Mouse (Mus musculus) large intestine, adult 2 months (tissue): Measurements from ENCODE around the gene Mto1. TPM values are rescaled to one million over a fixed set of nuclear protein-coding genes. Genes with fewer than 3 reads are reported as not detected.
"Not testable (repeated sequence)": the region's sequence is repeated elsewhere in the genome, so short reads cannot be mapped to it uniquely, and the experiment has no call there.

Experiments
- DNase-seq: peaks from one replicate; pipeline ENCODE4 v3.0.0-alpha.2; 2012; ENCODE audit warnings: low read depth, low spot score
- WGBS: fragments of 180-500 bp; shearing (Covaris S2); methylation state at CpG from one replicate; pipeline ENCODE4 v1.1.7; 2018; 5-methylcytosine and 5-hydroxymethylcytosine counted together
- polyA plus RNA-seq: library from polyadenylated mRNA; depleted of rRNA; stranded (reverse); fragments of >200 nt; gene quantifications from 2 replicates; pipeline ENCODE4 v1.2.3, GENCODE M21; 2012

Gene Mto1
- polyA plus RNA-seq, 1 experiment = 9.1 TPM

GRCm38 (mm10) chr9:78503223-78504079 is 55.4 kb downstream of the Mto1 start:
- DNase-seq = no peak
- 58% methylated on average over 6 of the region's 6 CpGs for WGBS

GRCm38 (mm10) chr9:78504133-78504532 is 56.1 kb downstream of the Mto1 start:
- DNase-seq = no peak
- WGBS = 85% methylated on average over 4 of the region's 4 CpGs

GRCm38 (mm10) chr9:78504679-78505078 is 56.7 kb downstream of the Mto1 start:
- WGBS = 71% methylated on average over 3 of the region's 3 CpGs
- DNase-seq = no peak

- 90% methylated on average over 6 of the region's 6 CpGs for WGBS
- DNase-seq = no peak
These were observed 57.2 kb downstream of the Mto1 start for GRCm38 (mm10) chr9:78505223-78505622.

DNA sequence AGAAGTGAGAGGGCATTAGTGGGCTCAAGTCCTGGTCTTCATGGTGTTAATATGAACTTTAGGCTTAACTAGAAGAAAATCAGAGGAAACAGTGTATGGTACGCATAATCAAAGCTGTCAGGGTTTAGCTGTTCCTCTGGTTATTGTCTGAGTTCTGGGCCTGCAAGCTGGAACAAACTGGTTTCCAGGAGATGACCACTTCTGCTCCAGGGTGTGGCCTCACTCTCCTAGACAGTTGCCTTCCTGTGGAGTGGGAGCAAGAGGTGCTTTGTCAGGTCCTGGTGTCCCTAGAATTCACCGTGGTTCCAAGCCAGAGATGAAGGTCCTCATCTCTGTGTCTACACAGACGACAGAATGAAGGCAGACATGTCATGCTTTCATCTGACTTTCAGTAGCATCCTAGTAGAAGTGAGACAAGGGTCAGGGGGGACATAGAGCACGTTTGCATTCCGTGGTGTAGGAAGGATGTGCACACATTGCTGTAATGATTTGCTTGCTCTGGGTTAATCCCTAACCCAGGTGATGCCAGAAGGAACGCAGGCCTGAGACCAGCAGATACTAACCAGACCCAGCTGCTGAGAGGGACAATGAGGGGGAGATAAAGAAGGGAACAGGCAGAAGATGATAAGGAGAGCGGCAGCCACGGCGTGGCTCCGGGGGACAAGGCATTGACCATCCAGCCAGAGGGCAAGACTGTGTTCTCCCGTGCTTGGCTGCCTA is 58.2 kb downstream of the Mto1 start:
- no peak for DNase-seq
- 34% methylated on average over 11 of the region's 11 CpGs for whole genome bisulfite sequencing

- WGBS = 67% methylated on average over 7 of the region's 7 CpGs
- no peak for DNase-seq
These were observed 58.7 kb downstream of the Mto1 start for GRCm38 (mm10) chr9:78506722-78507077.

DNA sequence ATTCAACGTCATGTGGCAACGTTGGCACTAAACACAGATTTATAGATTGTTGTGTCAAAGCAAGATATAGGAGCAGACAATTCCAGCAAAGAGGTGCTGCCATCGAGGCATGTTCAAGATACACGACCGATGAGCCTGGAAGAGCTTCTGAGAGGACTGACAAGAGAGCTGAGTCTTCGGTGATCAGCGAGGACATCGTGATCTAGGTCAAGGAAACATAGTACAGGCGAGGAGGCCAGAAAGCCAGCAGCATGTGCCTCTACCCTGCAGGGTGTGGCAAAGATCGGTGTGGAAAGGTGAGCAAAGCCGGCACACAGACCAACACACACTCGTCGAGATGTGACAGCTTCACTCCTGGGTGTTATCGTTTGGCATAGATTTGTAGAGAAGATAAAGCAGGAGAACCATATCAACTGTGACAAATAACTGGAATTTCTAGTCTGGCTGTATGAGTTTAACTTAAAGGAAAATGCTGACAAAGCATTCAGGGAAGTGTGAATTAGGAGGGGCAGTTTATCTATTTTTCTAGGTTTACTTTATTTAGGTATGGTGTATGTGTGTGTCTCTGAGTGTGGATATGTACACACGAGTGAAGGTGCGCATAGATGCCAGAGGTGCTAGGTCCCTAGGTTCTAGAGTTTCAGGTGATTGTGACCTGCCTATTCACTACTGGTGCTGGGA is 60.2 kb downstream of the Mto1 start:
- DNase-seq = no peak
- 54% methylated on average over 16 of the region's 16 CpGs for WGBS

DNA sequence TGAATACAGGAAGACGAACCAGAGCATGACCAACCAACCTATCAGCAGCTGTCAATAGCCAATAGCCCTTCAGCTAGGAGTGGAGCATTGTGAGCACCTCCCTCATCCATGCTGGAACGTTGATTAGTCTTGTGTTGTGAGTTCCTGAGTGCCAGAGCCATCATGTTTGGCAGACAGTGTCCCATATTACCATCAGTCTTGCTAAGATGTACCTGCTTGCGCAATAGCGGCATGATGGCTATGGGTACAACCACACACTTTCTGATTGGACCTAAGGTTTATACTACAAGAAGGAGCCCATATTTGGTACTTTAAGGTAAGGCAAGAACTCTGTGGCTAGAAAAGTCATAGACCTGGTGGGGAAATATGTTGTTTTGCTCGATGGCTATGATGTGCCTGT is 63.7 kb downstream of the Mto1 start:
- WGBS = 87% methylated on average over 5 of the region's 5 CpGs

DNA sequence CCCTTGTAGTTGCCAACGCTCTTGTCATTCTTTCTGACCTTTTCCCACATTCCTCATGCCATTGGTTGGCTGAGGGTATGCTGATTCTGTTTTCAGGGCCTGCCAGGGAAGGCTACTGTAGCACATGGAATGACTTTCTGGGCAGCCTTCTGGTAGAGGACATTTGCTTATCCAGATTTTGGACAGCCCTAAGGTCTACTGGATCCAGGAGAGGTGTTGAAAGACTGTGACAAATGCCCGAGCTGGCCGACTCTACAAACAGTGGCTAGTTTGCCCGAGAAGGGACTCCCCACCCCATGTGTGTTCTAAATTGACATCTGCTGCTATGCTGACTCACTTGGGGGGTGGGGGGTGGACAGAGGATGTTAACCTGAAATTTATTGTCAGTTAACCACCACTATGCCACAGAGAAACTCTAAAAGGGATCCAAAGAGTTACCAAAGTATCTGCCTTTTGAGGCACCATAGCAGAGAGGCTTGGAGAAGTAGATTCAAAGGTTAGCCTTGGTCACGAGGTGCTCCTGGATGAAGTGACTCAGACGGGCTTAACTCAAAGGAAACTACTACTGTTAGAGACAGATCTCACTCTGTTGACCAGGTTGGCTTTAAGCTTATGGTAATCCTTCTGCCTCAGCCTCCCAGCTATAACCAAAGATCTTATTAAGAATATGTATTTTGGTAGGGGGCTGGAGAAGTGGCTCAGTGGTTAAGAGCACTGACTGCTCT is 65.9 kb downstream of the Mto1 start:
- DNase-seq = no peak
- WGBS = 58% methylated on average over 6 of the region's 6 CpGs

More for the DNA sequence above, 63.7 kb downstream of the Mto1 start:
- DNase-seq = no peak

- WGBS = 86% methylated on average over 4 of the region's 4 CpGs
- DNase-seq = no peak
These were observed 66.7 kb downstream of the Mto1 start for GRCm38 (mm10) chr9:78514681-78515080.

DNA sequence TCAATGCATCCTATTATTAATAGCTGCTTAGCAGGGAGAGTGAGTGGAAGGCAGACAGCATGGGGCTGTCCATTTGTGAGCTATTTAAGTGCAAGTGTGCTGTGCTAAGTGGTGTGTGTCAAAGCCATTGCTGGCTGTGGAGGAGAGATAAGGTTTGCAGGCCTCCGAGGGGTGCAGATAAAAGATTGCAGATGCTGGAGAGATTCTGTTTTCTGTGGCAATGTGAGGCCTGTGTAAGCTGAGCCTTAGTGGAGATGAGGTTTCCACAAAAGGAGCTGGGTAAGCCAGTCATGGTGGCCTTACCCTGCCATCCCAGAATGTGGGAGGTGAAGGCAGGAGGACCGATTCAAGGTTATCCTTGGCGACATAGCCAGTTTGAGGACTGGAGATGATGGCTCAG is 68.1 kb downstream of the Mto1 start:
- 90% methylated on average over 3 of the region's 3 CpGs for WGBS
- DNase-seq = no peak

DNA sequence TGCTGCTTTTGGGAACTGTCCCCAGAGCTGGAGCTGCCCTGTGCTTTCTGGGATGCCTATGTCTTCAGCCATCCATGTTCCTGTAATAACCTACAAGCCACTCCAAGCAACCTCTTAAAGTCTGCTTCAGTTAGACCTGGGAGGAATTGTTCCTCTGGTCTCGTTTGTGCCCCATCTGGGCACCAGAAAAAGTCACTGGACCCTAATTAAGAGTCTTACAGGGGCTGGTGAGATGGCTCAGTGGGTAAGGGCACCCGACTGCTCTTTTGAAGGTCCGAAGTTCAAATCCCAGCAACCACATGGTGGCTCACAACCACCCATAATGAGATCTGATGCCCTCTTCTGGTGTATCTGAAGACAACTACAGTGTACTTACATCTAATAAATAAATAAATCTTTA is 69.2 kb downstream of the Mto1 start:
- not testable (repeated sequence) for DNase-seq
- WGBS = 76% methylated on average over 3 of the region's 3 CpGs

GRCm38 (mm10) chr9:78520127-78520779 is 72.2 kb downstream of the Mto1 start:
- 10% methylated on average over 15 of the region's 15 CpGs for WGBS
- DNase-seq = no peak

GRCm38 (mm10) chr9:78520780-78521601 is 73.0 kb downstream of the Mto1 start:
- no peak for DNase-seq
- 6% methylated on average over 40 of the region's 40 CpGs for WGBS

GRCm38 (mm10) chr9:78521689-78522088 is 73.7 kb downstream of the Mto1 start:
- no peak for DNase-seq
- WGBS = 23% methylated on average over 14 of the region's 14 CpGs
